Mouse (Mus musculus): ENCODE data around the gene Lzic.

GRCm38 (mm10) chr4:149462305-149462971 is 22.6 kb upstream of the Lzic start:
- no peak for TF ChIP-seq POLR2A (IDR thresholded peaks at IDR 0.05; ENCODE audit: control insufficient read depth, low read depth, low read length)
- TF ChIP-seq CTCF (IDR thresholded peaks at IDR 0.05; ENCODE audit: control insufficient read depth, insufficient read depth, insufficient replicate concordance, low read depth, low read length), result no peak

Measured in testis, adult 2 months (tissue).